Mouse (Mus musculus): ENCODE results near the gene Foxd3. TPM values are rescaled to one million over a fixed set of nuclear protein-coding genes. Genes with fewer than 3 reads are reported as not detected.

The Foxd3 gene
- 4.5 and 4.9 TPM in 2 replicates for polyA plus RNA-seq (2012; rRNA removed)

GRCm38 (mm10) chr4:99655937-99656604, at the start of gene Foxd3:
Gene Foxd3 (plus strand): TSS chr4:99656299.

Other genes with a start within 250 kb of the Foxd3 start
- 2.0 and 3.2 TPM in 2 replicates for gene Alg6, start 59.4 kb downstream of the Foxd3 start, polyA plus RNA-seq (2012; rRNA removed)
- 0.53 and 1.1 TPM in 2 replicates for gene Efcab7, start 172.9 kb downstream of the Foxd3 start, polyA plus RNA-seq (2012; rRNA removed)

Measured in colon, adult 2 months (tissue).